Mouse (Mus musculus): ENCODE measurements around the gene Yipf2.

- TF ChIP-seq MYC (IDR thresholded peaks at IDR 0.05; ENCODE audit: low read depth, low read length) (no peak), CTCF (conservative IDR thresholded peaks at IDR 0.05 in 1 of 2, IDR thresholded peaks at IDR 0.05 in 1 of 2; ENCODE audit: low read depth in 2 of 2, low read length in 2 of 2) (no peak), UBTF (IDR thresholded peaks at IDR 0.05; ENCODE audit: low read depth, low read length) (no peak), EP300 (IDR thresholded peaks at IDR 0.05; ENCODE audit: low read length) (no peak), CHD1 (IDR thresholded peaks at IDR 0.05; ENCODE audit: low read depth, low read length) (no peak), CHD2 (IDR thresholded peaks at IDR 0.05; ENCODE audit: low read length) (no peak), POLR2A (IDR thresholded peaks at IDR 0.05; ENCODE audit: low read depth, low read length) (no peak), ETS1 (conservative IDR thresholded peaks at IDR 0.05; ENCODE audit: low read depth, low read length) (no peak), USF2 (conservative IDR thresholded peaks at IDR 0.05; ENCODE audit: low read depth, low read length) (no peak), ZC3H11A (IDR thresholded peaks at IDR 0.05; ENCODE audit: low read depth, low read length) (no peak), NELFE (IDR thresholded peaks at IDR 0.05; ENCODE audit: low read depth, low read length) (no peak), ZNF384 (IDR thresholded peaks at IDR 0.05; ENCODE audit: low read depth, low read length) (no peak), RAD21 (IDR thresholded peaks at IDR 0.05; ENCODE audit: low read depth, low read length) (no peak), NRF1 (IDR thresholded peaks at IDR 0.05; ENCODE audit: low read depth, low read length) (no peak)
These were observed 13.2 kb upstream of the Yipf2 start for GRCm38 (mm10) chr9:21605865-21606264.

Data from CH12.LX (cell line).